Mouse (Mus musculus): ENCODE measurements around the gene Sycp2.

Gene Sycp2

GRCm38 (mm10) chr2:178303453-178304187, 103.9 kb downstream of the Sycp2 start:
- DNase-seq (ENCODE audit: low read depth, low spot score), result no peak
